Mouse (Mus musculus) forebrain, embryonic 14.5 days (tissue): ENCODE data around the gene 9530053A07Rik. TPM values are rescaled to one million over a fixed set of nuclear protein-coding genes. Genes with fewer than 3 reads are reported as not detected.
"Not testable (repeated sequence)": the region's sequence is repeated elsewhere in the genome, so short reads cannot be mapped to it uniquely, and the experiment has no call there.

Experiments used
- ATAC-seq: fragments of 200-750 bp; cut with Nextera tagmentation; 2 replicates; pipeline ENCODE4 v1.8.0; 2017; ENCODE audit warnings: mild to moderate bottlenecking, moderate library complexity
- DNase-seq: peaks from one replicate; pipeline ENCODE4 v3.0.0-alpha.2; 2015; ENCODE audit warnings: low spot score
- H3K27ac ChIP-seq: fragments of 300-500 bp; sonication (generic); 2 replicates; pipeline ENCODE4 v1.5.1; 2014; ENCODE audit warnings: low read depth, mild to moderate bottlenecking, control low read depth, low read length, moderate library complexity
- H3K27me3 ChIP-seq: fragments of 300-500 bp; sonication (generic); replicated peaks from 2 replicates; pipeline ENCODE4 v1.6.1; 2014; ENCODE audit warnings: low read length, control low read depth, mixed read lengths; ENCODE audit not compliant: control insufficient read depth, insufficient read depth
- H3K36me3 ChIP-seq: fragments of 300-500 bp; sonication (generic); 2 replicates; pipeline ENCODE4 v1.6.1; 2014; ENCODE audit warnings: low read length, control low read depth; ENCODE audit not compliant: control insufficient read depth, insufficient read depth
- H3K4me1 ChIP-seq: fragments of 300-500 bp; sonication (generic); 2 replicates; pipeline ENCODE4 v1.6.1; 2014; ENCODE audit warnings: antibody characterized with exemption, low read length, control low read depth; ENCODE audit not compliant: control insufficient read depth, insufficient read depth
- H3K4me2 ChIP-seq: fragments of 300-500 bp; sonication (generic); 2 replicates; pipeline ENCODE4 v1.6.1; 2014; ENCODE audit warnings: mild to moderate bottlenecking, control low read depth, low read length
- H3K4me3 ChIP-seq: fragments of 300-500 bp; sonication (generic); 2 replicates; pipeline ENCODE4 v1.5.1; 2014; ENCODE audit warnings: low read depth, low read length, control low read depth
- H3K9ac ChIP-seq: fragments of 300-500 bp; sonication (generic); 2 replicates; pipeline ENCODE4 v1.6.1; 2014; ENCODE audit warnings: mild to moderate bottlenecking, low read length, control low read depth, moderate library complexity
- H3K9me3 ChIP-seq: fragments of 300-500 bp; sonication (generic); replicated peaks from 2 replicates; pipeline ENCODE4 v1.6.1; 2016; ENCODE audit warnings: low read length, control low read depth, mixed read lengths; ENCODE audit not compliant: control insufficient read depth
- WGBS: fragments of 180-500 bp; shearing (Covaris S2); extraction: QIAGEN DNeasy Blood & Tissue Kit; methylation state at CpG from one replicate; pipeline ENCODE4 v1.1.7; 2014; 5-methylcytosine and 5-hydroxymethylcytosine counted together
- polyA plus RNA-seq: library from polyadenylated mRNA; unstranded; fragments of >200 nt; fragmentation: Nextera tagmentation; extraction: Ambion mirVana; gene quantifications from 2 replicates; pipeline ENCODE4 v1.2.1, GENCODE M21; 2014

9530053A07Rik gene
- 0.03 and 0.09 TPM in 2 replicates for polyA plus RNA-seq

GRCm38 (mm10) chr7:28129166-28129565 lies at the start of gene 9530053A07Rik:
Gene 9530053A07Rik, plus strand, starts transcription at chr7:28129466.
- WGBS: 87% methylated on average over 5 of the region's 5 CpGs
- no peak within 1 kb of the TSS for H3K4me3 ChIP-seq
- no peak within 1 kb of the TSS for H3K27ac ChIP-seq
- no peak for ATAC-seq
- DNase-seq: no peak
- H3K4me2 ChIP-seq: no peak within 1 kb of the TSS
- no peaks in the 10 kb centered on the region for H3K36me3 ChIP-seq
- no peaks in the 10 kb centered on the region for H3K27me3 ChIP-seq
- H3K9me3 ChIP-seq: no peaks in the 10 kb centered on the region
- no peaks in the 10 kb centered on the region for H3K4me1 ChIP-seq
- no peak within 1 kb of the TSS for H3K9ac ChIP-seq

GRCm38 (mm10) chr7:28084215-28084614 lies 45.1 kb upstream of the 9530053A07Rik start:
- Histone ChIP-seq H3K27me3 (no peaks in the 10 kb centered on the region), H3K9me3 (no peaks in the 10 kb centered on the region), H3K4me3 (no peak overlapping the region), H3K27ac (no peak overlapping the region), H3K4me1 (no peaks in the 10 kb centered on the region), H3K36me3 (no peaks in the 10 kb centered on the region), H3K9ac (no peak overlapping the region), H3K4me2 (no peak overlapping the region)
- 67% methylated on average over 7 of the region's 7 CpGs for WGBS
- ATAC-seq: no peak
- DNase-seq: peak; percentile 8

- Histone ChIP-seq H3K36me3 (no peaks in the 10 kb centered on the region), H3K9ac (no peak overlapping the region), H3K9me3 (no peaks in the 10 kb centered on the region), H3K27ac (no peak overlapping the region), H3K4me1 (no peaks in the 10 kb centered on the region), H3K4me2 (no peak overlapping the region), H3K27me3 (no peaks in the 10 kb centered on the region), H3K4me3 (no peak overlapping the region)
- no peak for ATAC-seq
- WGBS: 83% methylated on average over 16 of the region's 16 CpGs
- no peak for DNase-seq
Observed at GRCm38 (mm10) chr7:28086236-28086635, 43.0 kb upstream of the 9530053A07Rik start.

- no peak overlapping the region for H3K9ac ChIP-seq
- ATAC-seq (no peak), DNase-seq (no peak)
Observed at GRCm38 (mm10) chr7:28093541-28093940, 35.7 kb upstream of the 9530053A07Rik start.

GRCm38 (mm10) chr7:28099101-28099500 lies 30.2 kb upstream of the 9530053A07Rik start:
- Histone ChIP-seq H3K27ac (no peak overlapping the region), H3K36me3 (no peaks in the 10 kb centered on the region), H3K9ac (no peak overlapping the region), H3K4me2 (no peak overlapping the region), H3K27me3 (no peaks in the 10 kb centered on the region), H3K9me3 (no peaks in the 10 kb centered on the region), H3K4me3 (no peak overlapping the region), H3K4me1 (no peaks in the 10 kb centered on the region)
- no peak for ATAC-seq
- WGBS: 95% methylated on average over 16 of the region's 16 CpGs
- DNase-seq: no peak

More at GRCm38 (mm10) chr7:28093541-28093940, 35.7 kb upstream of the 9530053A07Rik start:
- Histone ChIP-seq H3K4me1 (no peaks in the 10 kb centered on the region), H3K4me2 (no peak overlapping the region), H3K4me3 (no peak overlapping the region), H3K36me3 (no peaks in the 10 kb centered on the region), H3K27me3 (no peaks in the 10 kb centered on the region), H3K9me3 (no peaks in the 10 kb centered on the region), H3K27ac (no peak overlapping the region)
- 40% methylated on average over 11 of the region's 11 CpGs for WGBS

- DNase-seq (no peak), ATAC-seq (no peak)
- no peak overlapping the region for H3K27ac ChIP-seq
- H3K4me1 ChIP-seq: no peaks in the 10 kb centered on the region
- H3K9me3 ChIP-seq: no peaks in the 10 kb centered on the region
- H3K9ac ChIP-seq: no peak overlapping the region
- WGBS: 68% methylated on average over 17 of the region's 17 CpGs
- no peaks in the 10 kb centered on the region for H3K27me3 ChIP-seq
- no peaks in the 10 kb centered on the region for H3K36me3 ChIP-seq
- no peak overlapping the region for H3K4me3 ChIP-seq
- H3K4me2 ChIP-seq: no peak overlapping the region
Observed at GRCm38 (mm10) chr7:28100596-28101590, 28.4 kb upstream of the 9530053A07Rik start.

- H3K9ac ChIP-seq, H3K36me3 ChIP-seq, H3K9me3 ChIP-seq, H3K4me1 ChIP-seq, H3K4me2 ChIP-seq, ATAC-seq, H3K4me3 ChIP-seq, DNase-seq, H3K27me3 ChIP-seq, H3K27ac ChIP-seq: not testable (repeated sequence)
- 41% methylated on average over 4 of the region's 5 CpGs for WGBS
Observed at GRCm38 (mm10) chr7:28102936-28103335, 26.3 kb upstream of the 9530053A07Rik start.

GRCm38 (mm10) chr7:28104670-28105069 lies 24.6 kb upstream of the 9530053A07Rik start:
- H3K27me3 ChIP-seq: no peaks in the 10 kb centered on the region
- DNase-seq: peak; percentile 30
- peak overlapping the region; percentile 29; the same call in 1 of the 2 replicates for H3K9ac ChIP-seq
- H3K4me3 ChIP-seq: no peak overlapping the region
- no peak for ATAC-seq
- no peaks in the 10 kb centered on the region for H3K9me3 ChIP-seq
- H3K4me2 ChIP-seq: peak overlapping the region; percentile 34; the same call in 1 of the 2 replicates
- no peaks in the 10 kb centered on the region for H3K36me3 ChIP-seq
- WGBS: 3% methylated on average over 23 of the region's 23 CpGs
- no peak overlapping the region for H3K27ac ChIP-seq
- H3K4me1 ChIP-seq: no peaks in the 10 kb centered on the region

- Histone ChIP-seq H3K9ac (no peak overlapping the region), H3K4me2 (no peak overlapping the region), H3K9me3 (no peaks in the 10 kb centered on the region), H3K36me3 (no peaks in the 10 kb centered on the region), H3K27ac (no peak overlapping the region), H3K4me1 (no peaks in the 10 kb centered on the region), H3K27me3 (no peaks in the 10 kb centered on the region), H3K4me3 (no peak overlapping the region)
- 89% methylated on average over 11 of the region's 11 CpGs for WGBS
- ATAC-seq: no peak
- DNase-seq: no peak
Observed at GRCm38 (mm10) chr7:28106241-28106640, 23.0 kb upstream of the 9530053A07Rik start.
